Mouse (Mus musculus): ENCODE measurements around the gene Col5a1. TPM values are rescaled to one million over a fixed set of nuclear protein-coding genes. Genes with fewer than 3 reads are reported as not detected.

The Col5a1 gene
- polyA plus RNA-seq, 1 experiment from 2014 or later = 39.5 TPM

DNA sequence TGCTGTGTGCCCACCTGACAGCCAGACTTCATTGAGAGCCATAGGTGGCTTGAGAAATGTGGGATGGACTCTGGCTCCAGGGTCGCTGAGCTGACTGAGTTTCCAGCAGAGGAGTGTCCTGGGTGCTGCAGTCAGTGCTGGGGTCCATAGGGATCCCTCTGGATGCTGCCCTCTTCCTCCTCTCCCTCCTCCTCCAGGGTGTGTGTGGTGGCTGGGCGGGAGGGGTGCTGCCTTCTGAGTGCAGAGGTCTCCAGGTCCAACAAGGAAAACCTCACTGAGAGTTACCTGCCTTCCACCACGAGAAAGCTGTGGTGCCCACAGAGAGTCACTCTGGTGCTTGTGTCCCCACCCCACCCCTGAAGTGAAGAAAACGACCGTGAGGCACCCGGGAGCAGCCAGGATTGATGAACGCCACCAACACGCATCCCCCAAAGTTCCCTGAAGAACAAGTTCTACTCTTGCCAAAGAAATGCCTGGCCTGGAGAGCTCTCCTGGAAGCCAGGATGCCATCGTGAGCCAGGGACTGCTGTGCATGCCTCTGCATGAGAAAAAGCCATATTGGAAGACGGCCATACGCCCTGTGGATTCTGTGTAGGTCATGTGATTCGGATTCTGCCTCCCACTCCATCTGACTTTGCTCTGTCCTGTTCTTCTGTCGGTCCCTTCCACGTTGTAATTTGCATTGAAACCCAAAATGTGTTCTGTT is 152.3 kb downstream of the Col5a1 start:
- WGBS = 81% methylated on average over 14 of the region's 14 CpGs
- no peak overlapping the region for H3K4me3 ChIP-seq (ENCODE audit: low read depth, low read length)
- H3K27me3 ChIP-seq (replicated peaks; ENCODE audit: control insufficient read depth, insufficient read depth, low read length) = no peaks in the 10 kb centered on the region
- H3K4me1 ChIP-seq (replicated peaks; ENCODE audit: control insufficient read depth, insufficient read depth, low read length) = no peaks in the 10 kb centered on the region
- no peak for TF ChIP-seq CTCF (IDR thresholded peaks at IDR 0.05; ENCODE audit: low read depth)
- H3K4me2 ChIP-seq (replicated peaks; ENCODE audit: low read depth) = no peak overlapping the region
- no peak for ATAC-seq
- no peak overlapping the region for H3K9ac ChIP-seq (ENCODE audit: low read depth, low read length)
- H3K36me3 ChIP-seq (ENCODE audit: control insufficient read depth, insufficient read depth) = 0 out of 2 replicates have a peak, but pooled peaks cover 3% of the 10 kb centered on the region
- no peaks in the 10 kb centered on the region for H3K9me3 ChIP-seq (ENCODE audit: control insufficient read depth)
- H3K27ac ChIP-seq (ENCODE audit: low read depth, low read length) = no peak overlapping the region

GRCm38 (mm10) chr2:28039647-28040325 is 153.6 kb downstream of the Col5a1 start:
- TF ChIP-seq CTCF (IDR thresholded peaks at IDR 0.05; ENCODE audit: low read depth) = no peak
- H3K36me3 ChIP-seq (ENCODE audit: control insufficient read depth, insufficient read depth) = no peaks in the 10 kb centered on the region
- no peaks in the 10 kb centered on the region for H3K4me1 ChIP-seq (replicated peaks; ENCODE audit: control insufficient read depth, insufficient read depth, low read length)
- no peak for ATAC-seq
- no peak overlapping the region for H3K4me2 ChIP-seq (replicated peaks; ENCODE audit: low read depth)
- no peaks in the 10 kb centered on the region for H3K27me3 ChIP-seq (replicated peaks; ENCODE audit: control insufficient read depth, insufficient read depth, low read length)
- WGBS = 87% methylated on average over 10 of the region's 10 CpGs
- no peak overlapping the region for H3K4me3 ChIP-seq (ENCODE audit: low read depth, low read length)
- H3K9ac ChIP-seq (ENCODE audit: low read depth, low read length) = no peak overlapping the region
- H3K27ac ChIP-seq (ENCODE audit: low read depth, low read length) = no peak overlapping the region
- no peaks in the 10 kb centered on the region for H3K9me3 ChIP-seq (ENCODE audit: control insufficient read depth)

DNA sequence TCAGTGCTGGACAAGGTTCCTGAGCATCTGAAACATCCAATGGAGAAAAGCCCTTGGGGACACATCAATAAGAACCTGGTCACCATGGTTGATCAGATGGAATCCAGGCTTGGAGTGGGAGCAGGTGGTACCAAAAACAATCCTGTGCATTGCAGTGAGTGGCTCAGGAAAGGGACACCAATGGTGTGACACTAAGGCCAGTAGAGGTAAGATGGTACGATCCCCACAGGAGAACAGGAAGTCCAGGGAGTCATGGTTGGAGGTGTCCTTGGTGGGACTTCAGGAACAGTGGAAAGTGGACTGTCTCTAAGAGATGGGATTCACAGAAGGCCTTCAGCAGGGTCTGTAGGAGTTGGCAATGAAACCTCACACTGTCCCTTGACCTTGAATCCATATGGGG is 154.2 kb downstream of the Col5a1 start:
- Histone ChIP-seq H3K4me2 (replicated peaks; ENCODE audit: low read depth) (no peak overlapping the region), H3K9ac (ENCODE audit: low read depth, low read length) (no peak overlapping the region), H3K4me1 (replicated peaks; ENCODE audit: control insufficient read depth, insufficient read depth, low read length) (no peaks in the 10 kb centered on the region), H3K27me3 (replicated peaks; ENCODE audit: control insufficient read depth, insufficient read depth, low read length) (no peaks in the 10 kb centered on the region), H3K4me3 (ENCODE audit: low read depth, low read length) (no peak overlapping the region), H3K27ac (ENCODE audit: low read depth, low read length) (no peak overlapping the region), H3K9me3 (ENCODE audit: control insufficient read depth) (no peaks in the 10 kb centered on the region), H3K36me3 (ENCODE audit: control insufficient read depth, insufficient read depth) (no peaks in the 10 kb centered on the region)
- TF ChIP-seq CTCF (IDR thresholded peaks at IDR 0.05; ENCODE audit: low read depth) = no peak
- WGBS = 94% methylated on average over 1 of the region's 1 CpGs
- no peak for ATAC-seq

GRCm38 (mm10) chr2:28044920-28045598 is 158.8 kb downstream of the Col5a1 start:
- H3K4me3 ChIP-seq (ENCODE audit: low read depth, low read length) = no peak overlapping the region
- H3K4me1 ChIP-seq (replicated peaks; ENCODE audit: control insufficient read depth, insufficient read depth, low read length) = no peaks in the 10 kb centered on the region
- H3K27me3 ChIP-seq (replicated peaks; ENCODE audit: control insufficient read depth, insufficient read depth, low read length) = no peaks in the 10 kb centered on the region
- 86% methylated on average over 9 of the region's 9 CpGs for WGBS
- no peaks in the 10 kb centered on the region for H3K36me3 ChIP-seq (ENCODE audit: control insufficient read depth, insufficient read depth)
- ATAC-seq = no peak
- H3K9me3 ChIP-seq (ENCODE audit: control insufficient read depth) = no peaks in the 10 kb centered on the region
- H3K4me2 ChIP-seq (replicated peaks; ENCODE audit: low read depth) = no peak overlapping the region
- H3K27ac ChIP-seq (ENCODE audit: low read depth, low read length) = no peak overlapping the region
- no peak overlapping the region for H3K9ac ChIP-seq (ENCODE audit: low read depth, low read length)
- TF ChIP-seq CTCF (IDR thresholded peaks at IDR 0.05; ENCODE audit: low read depth) = no peak

GRCm38 (mm10) chr2:28046311-28046710 is 160.1 kb downstream of the Col5a1 start:
- Histone ChIP-seq H3K27me3 (replicated peaks; ENCODE audit: control insufficient read depth, insufficient read depth, low read length) (no peaks in the 10 kb centered on the region), H3K4me1 (replicated peaks; ENCODE audit: control insufficient read depth, insufficient read depth, low read length) (no peaks in the 10 kb centered on the region), H3K4me3 (ENCODE audit: low read depth, low read length) (no peak overlapping the region), H3K9ac (ENCODE audit: low read depth, low read length) (no peak overlapping the region), H3K36me3 (ENCODE audit: control insufficient read depth, insufficient read depth) (no peaks in the 10 kb centered on the region), H3K4me2 (replicated peaks; ENCODE audit: low read depth) (no peak overlapping the region), H3K9me3 (ENCODE audit: control insufficient read depth) (no peaks in the 10 kb centered on the region), H3K27ac (ENCODE audit: low read depth, low read length) (no peak overlapping the region)
- no peak for ATAC-seq
- WGBS = 72% methylated on average over 6 of the region's 6 CpGs
- TF ChIP-seq CTCF (IDR thresholded peaks at IDR 0.05; ENCODE audit: low read depth) = no peak

- 57% methylated on average over 7 of the region's 7 CpGs for WGBS
Observed at GRCm38 (mm10) chr2:28047092-28047491, 160.9 kb downstream of the Col5a1 start.

More at GRCm38 (mm10) chr2:28047092-28047491, 160.9 kb downstream of the Col5a1 start:
- Histone ChIP-seq H3K27ac (ENCODE audit: low read depth, low read length) (no peak overlapping the region), H3K4me1 (replicated peaks; ENCODE audit: control insufficient read depth, insufficient read depth, low read length) (no peaks in the 10 kb centered on the region), H3K9me3 (ENCODE audit: control insufficient read depth) (no peaks in the 10 kb centered on the region), H3K4me2 (replicated peaks; ENCODE audit: low read depth) (no peak overlapping the region), H3K36me3 (ENCODE audit: control insufficient read depth, insufficient read depth) (no peaks in the 10 kb centered on the region), H3K9ac (ENCODE audit: low read depth, low read length) (no peak overlapping the region), H3K4me3 (ENCODE audit: low read depth, low read length) (no peak overlapping the region), H3K27me3 (replicated peaks; ENCODE audit: control insufficient read depth, insufficient read depth, low read length) (no peaks in the 10 kb centered on the region)
- no peak for TF ChIP-seq CTCF (IDR thresholded peaks at IDR 0.05; ENCODE audit: low read depth)
- no peak for ATAC-seq

All from intestine, postnatal 0 days (tissue).